Mouse (Mus musculus) lung, postnatal 0 days (tissue): ENCODE results near the gene Znrf1. TPM values are rescaled to one million over a fixed set of nuclear protein-coding genes. Genes with fewer than 3 reads are reported as not detected.

ENCODE experiments used
- ATAC-seq: fragments of 200-750 bp; cut with Nextera tagmentation; 2 replicates; pipeline ENCODE4 v1.8.0; 2017; ENCODE audit warnings: moderate library complexity
- DNase-seq: peaks from one replicate; pipeline ENCODE4 v3.0.0-alpha.2; 2016; ENCODE audit warnings: low spot score
- H3K27ac ChIP-seq: fragments of 300-500 bp; sonication (generic); 2 replicates; pipeline ENCODE4 v1.5.1; 2014; ENCODE audit warnings: antibody characterized with exemption, mild to moderate bottlenecking, low read length, mixed read lengths
- H3K27me3 ChIP-seq: fragments of 300-500 bp; sonication (generic); replicated peaks from 2 replicates; pipeline ENCODE4 v1.6.1; 2014; ENCODE audit warnings: low read length, mixed read lengths; ENCODE audit not compliant: insufficient read depth
- H3K36me3 ChIP-seq: fragments of 300-500 bp; sonication (generic); 2 replicates; pipeline ENCODE4 v1.6.1; 2014; ENCODE audit warnings: low read length, mixed read lengths; ENCODE audit not compliant: insufficient read depth
- H3K4me1 ChIP-seq: fragments of 300-500 bp; sonication (generic); 2 replicates; pipeline ENCODE4 v1.6.1; 2014; ENCODE audit warnings: antibody characterized with exemption, low read depth, low read length, mixed read lengths; ENCODE audit not compliant: insufficient read depth
- H3K4me2 ChIP-seq: fragments of 300-500 bp; sonication (generic); replicated peaks from 2 replicates; pipeline ENCODE4 v1.6.1; 2014; ENCODE audit warnings: low read depth, mild to moderate bottlenecking, low read length, moderate library complexity, mixed read lengths
- H3K4me3 ChIP-seq: fragments of 300-500 bp; sonication (generic); 2 replicates; pipeline ENCODE4 v1.5.1; 2014; ENCODE audit warnings: low read depth, low read length
- H3K9ac ChIP-seq: fragments of 300-500 bp; sonication (generic); replicated peaks from 2 replicates; pipeline ENCODE4 v1.6.1; 2014; ENCODE audit warnings: low read depth, mild to moderate bottlenecking
- H3K9me3 ChIP-seq: fragments of 300-500 bp; sonication (generic); 2 replicates; pipeline ENCODE4 v1.6.1; 2016; ENCODE audit warnings: low read length, mixed read lengths
- CTCF ChIP-seq: IDR thresholded peaks from 2 replicates; pipeline ENCODE4 v1.5.1; 2016; ENCODE audit warnings: antibody characterized with exemption, mild to moderate bottlenecking
- EP300 ChIP-seq: IDR thresholded peaks from 2 replicates; pipeline ENCODE4 v1.6.1; 2016; ENCODE audit warnings: antibody characterized with exemption, mild to moderate bottlenecking, control low read depth
- WGBS: fragments of 180-500 bp; shearing (Covaris S2); extraction: QIAGEN DNeasy Blood & Tissue Kit; methylation state at CpG from one replicate; pipeline ENCODE4 v1.1.7; 2014; 5-methylcytosine and 5-hydroxymethylcytosine counted together
- polyA plus RNA-seq: library from polyadenylated mRNA; unstranded; fragments of >200 nt; fragmentation: Nextera tagmentation; extraction: Ambion mirVana; gene quantifications from 2 replicates; pipeline ENCODE4 v1.2.1, GENCODE M21; 2015

Znrf1 gene
- polyA plus RNA-seq, 1 experiment from 2014 or later, result 24.5 TPM

DNA sequence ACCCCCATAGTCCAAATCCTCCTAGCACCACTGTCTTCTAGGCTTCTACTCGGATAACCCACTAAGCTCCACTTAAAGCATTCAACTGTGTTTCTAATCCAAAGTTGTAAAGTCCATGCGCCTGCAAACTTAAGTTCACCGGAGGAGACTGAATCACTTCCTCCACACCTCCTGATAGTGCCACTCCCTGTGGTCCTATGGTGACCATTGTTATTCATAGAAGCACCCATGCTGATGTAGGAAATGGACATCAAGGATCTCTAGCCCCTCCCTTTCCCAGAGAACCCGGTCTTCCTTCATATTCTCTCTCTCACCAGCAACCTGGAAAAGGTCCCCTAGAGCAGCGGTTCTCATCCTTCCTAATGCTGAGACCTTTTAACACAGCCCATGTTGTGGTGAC, 77.3 kb downstream of the Znrf1 start:
- TF ChIP-seq EP300, result peak; percentile 30; the same call in 1 of the 2 replicates
- no peak for TF ChIP-seq CTCF
- no peak overlapping the region for H3K4me2 ChIP-seq
- DNase-seq (peak; percentile 34), ATAC-seq (0 out of 2 replicates have a peak, but pooled peaks have one; percentile 36)
- no peak overlapping the region for H3K9ac ChIP-seq
- H3K27me3 ChIP-seq, result no peaks in the 10 kb centered on the region
- 67% methylated on average over 5 of the region's 5 CpGs for WGBS
- H3K4me3 ChIP-seq, result no peak overlapping the region
- peaks cover 13% of the 10 kb centered on the region; the same call in 1 of the 2 replicates for H3K4me1 ChIP-seq
- no peaks in the 10 kb centered on the region for H3K9me3 ChIP-seq
- H3K27ac ChIP-seq, result no peak overlapping the region
- H3K36me3 ChIP-seq, result no peaks in the 10 kb centered on the region

DNA sequence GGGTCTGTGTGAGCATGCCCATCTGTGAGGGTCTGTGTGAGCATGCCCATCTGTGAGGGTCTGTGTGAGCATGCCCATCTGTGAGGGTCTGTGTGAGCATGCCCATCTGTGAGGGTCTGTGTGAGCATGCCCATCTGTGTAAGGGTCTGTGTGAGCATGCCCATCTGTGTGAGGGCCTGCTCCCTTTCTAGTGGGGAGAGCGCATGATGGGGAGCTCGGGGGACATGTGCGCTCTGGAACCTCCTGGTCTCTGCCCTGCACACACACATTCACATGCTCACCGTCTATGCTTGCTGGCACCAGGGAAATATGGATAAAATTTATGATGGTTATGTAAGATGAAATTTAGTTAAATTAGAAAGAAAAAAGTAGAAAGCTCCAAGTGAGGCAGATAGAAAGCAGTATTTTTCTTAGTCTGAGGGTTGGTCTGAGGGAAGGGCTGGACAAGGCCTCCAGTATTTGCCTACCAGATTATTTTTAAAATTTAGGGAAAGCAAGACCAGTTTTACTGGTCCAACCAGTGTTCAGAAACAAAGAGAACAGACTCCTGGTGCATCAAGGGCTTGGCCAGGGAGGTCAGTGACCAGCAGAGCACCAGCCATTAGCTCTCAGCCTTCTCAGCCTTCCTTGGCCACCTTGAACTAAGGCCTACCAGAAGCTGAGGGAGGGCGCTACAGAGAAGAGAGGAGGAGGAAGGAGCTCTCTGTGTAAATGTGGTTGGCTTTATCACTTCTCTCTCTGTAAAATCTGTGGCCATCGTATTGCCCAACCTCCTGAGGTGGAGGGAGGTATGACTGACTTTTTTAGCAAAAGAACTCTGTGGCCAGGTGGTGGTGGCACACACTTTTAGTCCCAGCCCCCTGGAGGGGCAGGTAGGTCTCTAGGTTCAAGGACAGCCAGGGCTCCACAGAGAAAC, 79.1 kb downstream of the Znrf1 start:
- Histone ChIP-seq H3K4me2 (no peak overlapping the region), H3K27me3 (no peaks in the 10 kb centered on the region), H3K27ac (peak overlapping the region; percentile 32; the same call in 1 of the 2 replicates), H3K4me3 (no peak overlapping the region), H3K4me1 (peaks cover 21% of the 10 kb centered on the region), H3K9ac (no peak overlapping the region), H3K9me3 (no peaks in the 10 kb centered on the region), H3K36me3 (no peaks in the 10 kb centered on the region)
- DNase-seq, result peak; percentile 53
- WGBS, result 71% methylated on average over 6 of the region's 6 CpGs
- ATAC-seq, result peak; percentile 31
- TF ChIP-seq EP300, result no peak
- peak; percentile 17 for TF ChIP-seq CTCF

DNA sequence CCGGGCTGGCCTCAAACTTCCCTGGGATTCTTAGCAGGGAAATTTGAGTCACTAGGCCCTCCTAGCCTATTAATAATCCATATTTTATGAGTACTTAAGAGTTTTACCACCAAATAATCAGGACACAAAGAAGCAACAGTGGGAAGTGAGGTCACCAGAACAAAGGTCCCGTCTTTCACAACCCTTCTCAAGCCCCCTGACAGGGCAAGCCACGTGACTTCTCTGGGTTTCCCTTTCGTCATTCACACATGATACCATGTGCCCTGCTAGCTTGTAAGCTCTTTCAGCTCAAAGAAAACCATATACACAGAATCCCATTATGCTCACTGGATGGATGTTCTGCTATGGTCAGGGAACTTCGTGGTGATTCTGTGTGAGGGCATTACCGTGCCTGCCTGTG, 81.9 kb downstream of the Znrf1 start:
- Histone ChIP-seq H3K4me1 (peaks cover 21% of the 10 kb centered on the region), H3K27me3 (no peaks in the 10 kb centered on the region), H3K4me3 (no peak overlapping the region), H3K27ac (no peak overlapping the region), H3K9me3 (no peaks in the 10 kb centered on the region), H3K9ac (no peak overlapping the region), H3K4me2 (no peak overlapping the region), H3K36me3 (no peaks in the 10 kb centered on the region)
- WGBS, result 56% methylated on average over 6 of the region's 6 CpGs
- no peak for TF ChIP-seq EP300
- no peak for TF ChIP-seq CTCF
- DNase-seq (peak; percentile 57), ATAC-seq (no peak)

DNA sequence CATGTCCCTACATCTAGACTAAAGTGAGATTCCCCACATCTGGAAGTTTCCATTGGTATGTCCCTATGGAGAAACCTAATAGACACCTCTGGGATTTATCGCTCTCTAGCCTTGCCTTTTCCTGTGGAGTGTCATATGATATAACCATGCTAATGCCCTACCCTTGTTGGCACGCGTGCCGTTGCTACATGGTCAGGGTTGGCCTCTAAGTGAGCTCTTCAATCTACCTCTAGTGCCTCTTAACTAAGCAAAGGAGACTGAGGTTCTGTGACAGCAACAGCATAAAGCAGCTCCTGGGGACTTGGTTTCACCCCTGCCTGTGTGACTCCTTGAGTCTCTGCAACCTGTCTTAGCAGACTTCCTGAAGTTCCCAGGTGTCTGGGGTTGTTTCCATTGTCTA, 82.4 kb downstream of the Znrf1 start:
- peak; percentile 90 for DNase-seq
- Histone ChIP-seq H3K4me1 (peaks cover 18% of the 10 kb centered on the region), H3K27ac (no peak overlapping the region), H3K36me3 (no peaks in the 10 kb centered on the region), H3K9ac (no peak overlapping the region), H3K4me2 (no peak overlapping the region), H3K4me3 (no peak overlapping the region), H3K27me3 (no peaks in the 10 kb centered on the region), H3K9me3 (no peaks in the 10 kb centered on the region)
- peak; percentile 93 for ATAC-seq
- WGBS, result 54% methylated on average over 4 of the region's 4 CpGs
- peak; percentile 43 for TF ChIP-seq EP300
- no peak for TF ChIP-seq CTCF

DNA sequence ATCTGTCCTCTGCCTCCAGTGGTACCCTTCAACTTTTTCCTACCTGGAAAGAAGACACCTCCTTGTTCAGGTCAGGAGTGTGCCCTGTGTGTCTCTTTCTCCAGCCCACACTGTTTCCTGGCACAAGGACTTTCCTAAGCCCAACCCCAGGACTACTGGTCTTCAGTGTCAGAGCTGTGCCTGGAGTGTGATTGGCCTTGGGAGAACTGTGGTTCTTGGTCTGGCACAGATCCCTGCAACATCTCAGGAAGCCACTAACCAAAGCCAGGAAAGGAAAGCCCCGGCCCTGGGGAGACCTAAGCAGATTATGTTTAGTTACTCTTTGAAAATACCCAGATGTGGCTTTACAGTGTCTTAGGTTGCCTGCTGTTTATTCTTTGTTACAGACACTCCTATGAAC, 84.0 kb downstream of the Znrf1 start:
- no peak for TF ChIP-seq CTCF
- no peak for TF ChIP-seq EP300
- Histone ChIP-seq H3K4me2 (no peak overlapping the region), H3K36me3 (no peaks in the 10 kb centered on the region), H3K4me1 (peaks cover 18% of the 10 kb centered on the region), H3K4me3 (no peak overlapping the region), H3K9ac (no peak overlapping the region), H3K27me3 (no peaks in the 10 kb centered on the region), H3K27ac (peak overlapping the region; percentile 38; the same call in 1 of the 2 replicates), H3K9me3 (no peaks in the 10 kb centered on the region)
- ATAC-seq (no peak), DNase-seq (no peak)
- WGBS, result 50% methylated on average over 1 of the region's 1 CpGs

DNA sequence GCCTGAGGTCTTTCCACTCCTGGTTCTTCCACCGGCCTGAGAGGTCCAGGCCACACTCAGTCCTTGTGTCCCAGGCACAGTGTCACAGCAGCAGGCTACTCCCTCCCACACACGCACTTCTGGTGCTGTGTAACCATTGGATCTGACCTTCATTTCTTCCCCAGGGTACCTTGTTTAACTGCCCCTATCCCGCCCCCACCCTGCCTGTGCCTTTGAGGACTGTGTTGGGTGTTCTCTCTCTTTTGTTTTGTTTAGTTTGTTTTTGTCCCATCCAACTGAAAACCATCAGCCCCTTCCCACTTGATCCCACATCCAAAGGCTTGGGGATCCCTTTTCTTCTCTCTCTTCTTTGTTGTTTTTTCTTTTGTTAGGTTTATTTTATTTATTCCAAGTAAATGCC, 86.2 kb downstream of the Znrf1 start:
- ATAC-seq (no peak), DNase-seq (no peak)
- WGBS, result 84% methylated on average over 3 of the region's 3 CpGs
- Histone ChIP-seq H3K4me2 (no peak overlapping the region), H3K9me3 (no peaks in the 10 kb centered on the region), H3K36me3 (no peaks in the 10 kb centered on the region), H3K27me3 (no peaks in the 10 kb centered on the region), H3K9ac (no peak overlapping the region), H3K4me1 (peaks cover 22% of the 10 kb centered on the region), H3K4me3 (no peak overlapping the region), H3K27ac (no peak overlapping the region)
- no peak for TF ChIP-seq EP300
- no peak for TF ChIP-seq CTCF
